Mouse (Mus musculus): ENCODE data around the gene Gcc2.
"Not testable (repeated sequence)": the region's sequence is repeated elsewhere in the genome, so short reads cannot be mapped to it uniquely, and the experiment has no call there.

Gene Gcc2

GRCm38 (mm10) chr10:58322361-58323027 is 67.2 kb downstream of the Gcc2 start:
- in situ Hi-C loops (cut with MboI, MseI): no loop called here

GRCm38 (mm10) chr10:58323028-58323991 is 68.0 kb downstream of the Gcc2 start, which contains the start of gene Lims1:
Lims1 (plus strand) TSS chr10:58323466.
- in situ Hi-C loops (cut with MboI, MseI): no loop called here

DNA sequence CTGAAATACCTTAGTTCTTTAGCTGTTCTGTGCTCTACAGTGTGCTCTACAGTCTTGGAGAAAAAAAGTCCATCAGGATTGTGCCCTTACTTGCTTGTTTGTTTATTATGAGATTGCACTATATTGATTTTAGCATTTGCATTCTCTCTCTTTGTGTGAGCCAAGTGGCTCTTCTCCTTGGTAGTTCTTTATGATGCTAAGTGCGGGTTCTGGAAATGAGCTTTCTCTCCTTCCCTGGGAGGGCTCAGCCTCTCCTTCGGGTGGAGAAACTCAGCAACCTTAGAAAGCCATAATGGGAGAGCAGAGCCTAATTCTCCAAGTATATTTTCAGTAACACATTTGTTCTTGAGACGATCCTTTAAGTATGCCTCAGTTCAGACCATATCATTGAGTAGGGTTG is 71.0 kb downstream of the Gcc2 start:
- in situ Hi-C loops (cut with MboI, MseI): no loop called here

- in situ Hi-C loops (cut with MboI, MseI): not testable (repeated sequence)
Measured at GRCm38 (mm10) chr10:58327836-58328235, 72.5 kb downstream of the Gcc2 start.

GRCm38 (mm10) chr10:58328517-58329108 is 73.3 kb downstream of the Gcc2 start:
- in situ Hi-C loops (cut with MboI, MseI): no loop called here

DNA sequence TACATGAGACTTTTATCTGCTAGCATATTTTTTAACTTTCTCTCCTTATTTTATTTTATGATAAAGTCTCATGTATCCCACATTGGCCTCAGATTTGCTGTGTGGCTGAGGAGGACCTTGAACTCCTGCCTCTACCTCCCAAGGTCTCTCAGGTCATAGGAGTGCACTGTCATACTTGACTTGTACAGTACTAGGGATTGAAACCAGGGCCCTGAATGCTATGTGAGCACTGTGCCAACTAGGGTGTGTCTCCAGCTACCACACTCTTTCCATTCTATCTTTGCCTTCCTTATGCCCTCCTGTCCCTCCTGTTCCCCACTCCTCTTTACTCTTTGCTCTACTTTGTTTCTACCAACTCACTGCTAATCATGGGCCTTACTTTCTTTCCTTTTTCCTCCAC is 75.3 kb downstream of the Gcc2 start:
- in situ Hi-C loops (cut with MboI, MseI): no loop called here

GRCm38 (mm10) chr10:58331741-58332140 is 76.4 kb downstream of the Gcc2 start:
- in situ Hi-C loops (cut with MboI, MseI): no loop called here

GRCm38 (mm10) chr10:58333414-58333813 is 78.1 kb downstream of the Gcc2 start:
- in situ Hi-C loops (cut with MboI, MseI): no loop called here

- in situ Hi-C loops (cut with MboI, MseI): no loop called here
Measured at GRCm38 (mm10) chr10:58336156-58336555, 80.9 kb downstream of the Gcc2 start.

GRCm38 (mm10) chr10:58337091-58337490 is 81.8 kb downstream of the Gcc2 start:
- in situ Hi-C loops (cut with MboI, MseI): not testable (repeated sequence)

GRCm38 (mm10) chr10:58338590-58338989 is 83.3 kb downstream of the Gcc2 start:
- in situ Hi-C loops (cut with MboI, MseI): no loop called here

DNA sequence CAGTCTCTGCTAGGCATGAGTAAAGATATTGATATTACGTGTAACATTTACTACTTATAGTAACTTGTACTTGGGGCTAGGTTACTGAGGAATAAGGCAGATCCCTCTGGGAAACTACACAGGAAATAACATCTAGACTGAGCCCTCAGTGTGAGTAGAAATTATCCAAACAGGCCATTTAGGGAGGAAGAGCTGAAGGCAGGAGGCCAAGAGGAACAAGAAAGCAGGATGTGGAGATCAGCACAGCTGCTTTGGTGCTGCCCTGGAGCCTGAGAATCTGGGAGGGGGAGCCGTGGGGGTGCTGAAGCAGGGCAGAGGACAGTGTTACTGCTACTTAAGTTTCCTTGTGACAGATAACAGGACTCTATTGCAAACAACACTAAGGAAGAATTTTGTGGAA is 86.4 kb downstream of the Gcc2 start:
- in situ Hi-C loops (cut with MboI, MseI): no loop called here

- in situ Hi-C loops (cut with MboI, MseI): no loop called here
Measured at GRCm38 (mm10) chr10:58342199-58342598, 86.9 kb downstream of the Gcc2 start.

DNA sequence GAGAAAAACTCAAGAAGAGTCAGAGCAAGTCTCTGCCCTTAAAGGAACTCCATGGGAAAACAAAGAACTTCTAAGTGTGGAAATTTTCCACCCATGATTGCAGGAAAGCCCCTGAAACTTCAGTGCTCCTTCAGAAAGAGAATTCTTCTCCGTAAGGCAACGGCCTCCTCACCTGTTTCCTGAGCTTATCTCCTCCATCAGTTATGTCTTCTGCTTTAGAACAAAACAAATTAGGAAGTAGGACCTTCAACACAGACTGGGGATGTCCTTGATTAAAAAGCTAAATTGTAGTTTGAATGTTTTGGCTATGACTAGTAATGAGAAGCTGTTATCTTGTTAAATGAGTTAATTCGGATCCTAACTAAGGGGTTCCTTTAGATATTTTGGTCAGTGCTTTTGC is 88.3 kb downstream of the Gcc2 start:
- in situ Hi-C loops (cut with MboI, MseI): no loop called here

DNA sequence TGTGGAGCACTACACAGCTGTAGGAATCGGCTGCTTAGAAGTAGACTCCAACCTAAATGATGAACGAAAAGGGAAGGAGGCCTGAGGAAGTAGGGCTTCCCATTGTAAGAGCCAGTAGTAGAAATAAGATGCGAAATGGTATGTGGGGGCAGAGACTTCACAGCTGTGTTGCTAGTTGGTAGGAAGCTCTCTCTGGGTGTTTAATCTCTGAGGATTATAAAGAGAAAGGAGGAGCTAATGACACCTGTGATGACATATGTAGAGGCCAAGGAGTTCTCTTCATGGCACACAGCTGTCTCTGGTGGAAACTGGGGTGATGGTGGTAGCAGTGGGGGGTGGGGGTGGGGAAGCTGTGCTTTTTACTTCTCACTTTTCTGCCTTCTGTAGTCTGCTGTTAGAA is 95.3 kb downstream of the Gcc2 start:
- in situ Hi-C loops (cut with MboI, MseI): no loop called here

DNA sequence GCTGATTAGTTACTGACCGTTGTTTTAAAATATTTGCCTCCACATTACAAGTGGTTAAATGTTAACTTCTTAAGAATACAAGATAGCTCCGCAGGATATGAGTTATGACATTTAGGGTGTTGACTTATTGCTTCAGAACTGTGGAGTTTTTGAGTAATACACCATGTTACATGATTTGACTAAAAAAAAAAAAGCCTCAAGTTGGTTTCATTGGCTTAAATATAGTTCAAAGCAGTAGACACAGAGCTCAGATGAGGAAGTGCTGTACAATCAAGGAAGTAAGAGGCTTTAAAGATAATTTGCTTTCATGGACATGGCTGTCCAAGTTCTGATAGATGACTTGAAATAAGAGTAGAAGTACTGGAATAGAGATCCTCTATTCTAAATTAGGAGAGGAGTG is 96.4 kb downstream of the Gcc2 start:
- in situ Hi-C loops (cut with MboI, MseI): no loop called here

- in situ Hi-C loops (cut with MboI, MseI): no loop called here
Measured at GRCm38 (mm10) chr10:58352364-58352763, 97.1 kb downstream of the Gcc2 start.

GRCm38 (mm10) chr10:58354561-58354960 is 99.3 kb downstream of the Gcc2 start:
- in situ Hi-C loops (cut with MboI, MseI): no loop called here
